Mouse (Mus musculus) kidney, postnatal 0 days (tissue): ENCODE measurements around the gene Mageb5. TPM values are rescaled to one million over a fixed set of nuclear protein-coding genes. Genes with fewer than 3 reads are reported as not detected.
"Not testable (repeated sequence)": the region's sequence is repeated elsewhere in the genome, so short reads cannot be mapped to it uniquely, and the experiment has no call there.

Experiments used
- ATAC-seq: fragments of 200-750 bp; cut with Nextera tagmentation; replicated peaks from 2 replicates; pipeline ENCODE4 v1.8.0; 2017; ENCODE audit warnings: low read depth, moderate number of reproducible peaks, moderate TSS enrichment, moderate library complexity; ENCODE audit not compliant: low FRiP score
- DNase-seq: peaks from one replicate; pipeline ENCODE4 v3.0.0-alpha.2; 2016; ENCODE audit warnings: low spot score
- H3K27ac ChIP-seq: fragments of 300-500 bp; sonication (generic); 2 replicates; pipeline ENCODE4 v1.5.1; 2014; ENCODE audit warnings: mild to moderate bottlenecking
- H3K27me3 ChIP-seq: fragments of 300-500 bp; sonication (generic); 2 replicates; pipeline ENCODE4 v1.6.1; 2014; ENCODE audit warnings: low read length, mixed read lengths; ENCODE audit not compliant: insufficient read depth
- H3K36me3 ChIP-seq: fragments of 300-500 bp; sonication (generic); 2 replicates; pipeline ENCODE4 v1.6.1; 2014; ENCODE audit warnings: low read length, mixed read lengths; ENCODE audit not compliant: insufficient read depth
- H3K4me1 ChIP-seq: fragments of 300-500 bp; sonication (generic); replicated peaks from 2 replicates; pipeline ENCODE4 v1.6.1; 2014; ENCODE audit warnings: antibody characterized with exemption, low read length, mixed read lengths; ENCODE audit not compliant: insufficient read depth
- H3K4me2 ChIP-seq: fragments of 300-500 bp; sonication (generic); 2 replicates; pipeline ENCODE4 v1.6.1; 2014; ENCODE audit warnings: mild to moderate bottlenecking, low read length, moderate library complexity, mixed read lengths
- H3K4me3 ChIP-seq: fragments of 300-500 bp; sonication (generic); replicated peaks from 2 replicates; pipeline ENCODE4 v1.5.1; 2014; ENCODE audit warnings: low read depth, low read length
- H3K9ac ChIP-seq: fragments of 300-500 bp; sonication (generic); 2 replicates; pipeline ENCODE4 v1.6.1; 2014; ENCODE audit warnings: low read depth, low read length
- H3K9me3 ChIP-seq: fragments of 300-500 bp; sonication (generic); replicated peaks from 2 replicates; pipeline ENCODE4 v1.6.1; 2016; ENCODE audit warnings: low read length, inconsistent platforms, mixed read lengths
- WGBS: fragments of 180-500 bp; shearing (Covaris S2); extraction: QIAGEN DNeasy Blood & Tissue Kit; methylation state at CpG from one replicate; pipeline ENCODE4 v1.1.7; 2014; 5-methylcytosine and 5-hydroxymethylcytosine counted together
- polyA plus RNA-seq: library from polyadenylated mRNA; unstranded; fragments of >200 nt; fragmentation: Nextera tagmentation; extraction: Ambion mirVana; gene quantifications from 2 replicates; pipeline ENCODE4 v1.2.1, GENCODE M21; 2015

Gene Mageb5
- not detected in 2 replicates for polyA plus RNA-seq

DNA sequence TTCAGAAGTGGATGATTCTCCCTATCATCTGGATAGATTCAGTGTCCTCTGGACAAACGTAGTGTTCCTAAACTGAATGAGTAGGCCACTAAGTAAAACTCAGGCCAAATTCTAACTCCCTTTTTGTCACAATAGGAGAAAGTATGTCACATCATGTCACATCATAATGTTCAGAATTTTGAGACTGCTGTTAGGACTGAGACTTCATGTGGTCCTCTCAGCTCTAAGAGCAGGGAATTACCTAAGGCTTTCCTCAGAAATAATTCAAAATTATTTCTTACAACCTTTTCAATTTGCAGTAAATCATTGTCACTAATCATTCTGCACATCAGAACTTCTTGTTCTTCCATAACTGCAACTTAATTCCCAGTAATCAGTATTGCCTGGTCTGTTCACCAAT lies at the start of gene Mageb5:
Gene Mageb5, minus strand, starts transcription at position 101 of the 400 bp plus-strand sequence.
- 88% methylated on average over 1 of the region's 1 CpGs for WGBS
- ATAC-seq, DNase-seq, H3K27me3 ChIP-seq, H3K9ac ChIP-seq, H3K4me1 ChIP-seq, H3K27ac ChIP-seq, H3K36me3 ChIP-seq, H3K4me3 ChIP-seq, H3K9me3 ChIP-seq, H3K4me2 ChIP-seq: not testable (repeated sequence)

DNA sequence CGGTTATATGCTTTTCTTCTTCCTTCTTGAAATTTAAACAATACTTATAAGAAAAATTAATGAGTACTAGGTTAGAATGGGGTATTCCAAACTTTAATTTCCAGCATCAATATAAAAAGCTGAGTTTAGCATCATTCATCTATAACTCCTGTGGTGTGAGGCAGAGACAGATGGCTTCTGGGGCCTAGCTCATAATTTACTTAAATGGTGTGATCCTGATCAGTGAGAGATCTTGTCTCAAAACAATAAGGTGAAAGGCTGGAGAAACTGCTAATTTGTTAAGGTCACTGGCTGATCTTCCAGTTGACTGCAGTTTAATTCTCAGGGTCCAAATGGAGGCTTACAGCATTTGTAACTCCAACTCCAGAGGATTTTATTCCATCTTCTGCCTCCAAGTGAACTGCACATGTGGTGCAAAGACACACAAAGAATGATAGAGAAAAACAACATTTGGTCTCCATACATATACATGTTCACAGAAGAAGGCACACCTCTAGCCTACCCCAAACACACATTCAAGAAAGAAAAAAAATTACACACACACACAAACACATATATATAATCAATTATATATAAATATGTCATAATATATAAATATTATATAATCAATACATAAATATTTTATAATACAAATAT lies 23.1 kb downstream of the Mageb5 start:
- DNase-seq, ATAC-seq, H3K4me3 ChIP-seq, H3K27me3 ChIP-seq, H3K36me3 ChIP-seq, H3K4me1 ChIP-seq, H3K4me2 ChIP-seq, H3K9me3 ChIP-seq, H3K9ac ChIP-seq, H3K27ac ChIP-seq: not testable (repeated sequence)
- no CpG with 5 or more reads among the region's 1 CpGs for WGBS

Other genes with a start within 250 kb of the Mageb5 start
- gene 1700084M14Rik, start 207.1 kb downstream of the Mageb5 start, polyA plus RNA-seq = not detected in 2 replicates
- not detected in 2 replicates for gene Gm14781, start 150.8 kb downstream of the Mageb5 start, polyA plus RNA-seq
- gene Mageb1, start 233.3 kb upstream of the Mageb5 start, polyA plus RNA-seq = not detected in 2 replicates